Mouse (Mus musculus) erythroblast, embryonic 14.5 days (primary cell): ENCODE results near the gene Sh3rf1.

Experiments
- GATA1 ChIP-seq: IDR thresholded peaks from 2 replicates; pipeline ENCODE4 v1.6.1; 2012; ENCODE audit warnings: low read length, inconsistent platforms, mixed read lengths
- TAL1 ChIP-seq: IDR thresholded peaks from 3 replicates; pipeline ENCODE4 v1.6.1; 2012; ENCODE audit warnings: low read length, inconsistent platforms, mixed read lengths

GRCm38 (mm10) chr8:61326281-61326680 is 102.6 kb downstream of the Sh3rf1 start:
- no peak for TF ChIP-seq GATA1
- TF ChIP-seq TAL1: no peak
